Mouse (Mus musculus) lung, adult 2 months (tissue): ENCODE results near the gene Clic5.

Experiments
- CTCF ChIP-seq: fragments of 200-500 bp; IDR thresholded peaks from 2 replicates; pipeline ENCODE4 v1.5.1; 2011; ENCODE audit warnings: mild to moderate bottlenecking, low read length, control low read depth; ENCODE audit not compliant: insufficient read depth
- POLR2A ChIP-seq: fragments of 200-500 bp; IDR thresholded peaks from 2 replicates; pipeline ENCODE4 v1.6.1; 2011; ENCODE audit warnings: low read depth, mild to moderate bottlenecking, control low read depth, low read length, borderline replicate concordance; ENCODE audit errors: extremely low read depth

- TF ChIP-seq CTCF (no peak), POLR2A (no peak)
Observed at GRCm38 (mm10) chr17:44205562-44205961, 17.2 kb downstream of the Clic5 start.
